Mouse (Mus musculus) stomach, embryonic 14.5 days (tissue): Measurements from ENCODE around the gene Gm2663. TPM values are rescaled to one million over a fixed set of nuclear protein-coding genes. Genes with fewer than 3 reads are reported as not detected.

ENCODE experiments used
- ATAC-seq: fragments of 200-750 bp; cut with Nextera tagmentation; 2 replicates; pipeline ENCODE4 v1.8.0; 2017; ENCODE audit warnings: low read depth, moderate TSS enrichment; ENCODE audit not compliant: insufficient number of reproducible peaks, insufficient read depth, low FRiP score
- H3K27ac ChIP-seq: fragments of 300-500 bp; sonication (generic); 2 replicates; pipeline ENCODE4 v1.5.1; 2014; ENCODE audit warnings: mild to moderate bottlenecking, low read length, moderate library complexity, mixed read lengths
- H3K27me3 ChIP-seq: fragments of 300-500 bp; sonication (generic); 2 replicates; pipeline ENCODE4 v1.6.1; 2014; ENCODE audit warnings: low read length, control low read depth, mixed read lengths; ENCODE audit not compliant: control insufficient read depth, insufficient read depth
- H3K36me3 ChIP-seq: fragments of 300-500 bp; sonication (generic); 2 replicates; pipeline ENCODE4 v1.6.1; 2014; ENCODE audit warnings: mild to moderate bottlenecking, control low read depth, low read length, moderate library complexity, mixed read lengths; ENCODE audit not compliant: control insufficient read depth, insufficient read depth
- H3K4me1 ChIP-seq: fragments of 300-500 bp; sonication (generic); 2 replicates; pipeline ENCODE4 v1.6.1; 2014; ENCODE audit warnings: low read length, control low read depth, mixed read lengths; ENCODE audit not compliant: control insufficient read depth, insufficient read depth
- H3K4me2 ChIP-seq: fragments of 300-500 bp; sonication (generic); replicated peaks from 2 replicates; pipeline ENCODE4 v1.6.1; 2014; ENCODE audit warnings: low read depth, low read length, control low read depth
- H3K4me3 ChIP-seq: fragments of 300-500 bp; sonication (generic); 2 replicates; pipeline ENCODE4 v1.5.1; 2014; ENCODE audit warnings: low read depth, low read length, control low read depth
- H3K9ac ChIP-seq: fragments of 300-500 bp; sonication (generic); replicated peaks from 2 replicates; pipeline ENCODE4 v1.6.1; 2014; ENCODE audit warnings: low read depth, mild to moderate bottlenecking, control low read depth, low read length, moderate library complexity, mixed read lengths
- H3K9me3 ChIP-seq: fragments of 300-500 bp; sonication (generic); 2 replicates; pipeline ENCODE4 v1.6.1; 2016; ENCODE audit warnings: low read depth, low read length, control low read depth; ENCODE audit not compliant: control insufficient read depth
- polyA plus RNA-seq: library from polyadenylated mRNA; unstranded; fragments of >200 nt; fragmentation: Nextera tagmentation; extraction: Ambion mirVana; gene quantifications from 2 replicates; pipeline ENCODE4 v1.2.1, GENCODE M21; 2014

The Gm2663 gene
- polyA plus RNA-seq, 1 experiment from 2014 or later = not detected

DNA sequence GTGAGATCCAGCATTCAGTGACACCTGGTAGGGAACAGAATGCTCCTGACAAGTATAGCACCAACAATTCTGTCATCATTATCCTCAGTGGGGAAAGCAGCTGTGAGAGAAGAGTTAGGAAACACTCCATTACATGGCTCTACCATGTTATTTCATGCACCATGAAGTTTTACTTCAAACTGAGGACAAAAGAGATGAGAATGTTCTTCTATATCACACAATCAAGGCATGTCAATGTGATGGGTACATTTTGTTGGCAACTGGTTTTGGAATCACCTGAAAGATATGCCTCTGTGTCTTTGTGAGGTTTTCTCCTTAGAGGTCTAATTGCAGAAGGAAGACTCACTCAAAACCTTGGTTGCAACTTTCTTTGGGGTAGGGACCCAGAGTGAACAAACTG, 47.5 kb downstream of the Gm2663 start, which contains the start of gene Gm4744:
TSS of gene Gm4744 (minus strand) at position 101 of the 400 bp plus-strand sequence.
- Histone ChIP-seq H3K27ac (no peak within 1 kb of the TSS), H3K4me2 (no peak within 1 kb of the TSS), H3K9ac (no peak within 1 kb of the TSS), H3K36me3 (no peaks in the 10 kb centered on the region), H3K4me1 (no peaks in the 10 kb centered on the region), H3K9me3 (no peaks in the 10 kb centered on the region), H3K4me3 (no peak within 1 kb of the TSS), H3K27me3 (no peaks in the 10 kb centered on the region)
- no peak for ATAC-seq

Other genes starting within 250 kb of the Gm2663 start
- gene Moxd2, start 112.0 kb downstream of the Gm2663 start, polyA plus RNA-seq = not detected in 2 replicates
- gene Prss58, start 99.1 kb downstream of the Gm2663 start, polyA plus RNA-seq = not detected in 2 replicates
- not detected in 2 replicates for gene 1700074P13Rik, start 58.9 kb downstream of the Gm2663 start, polyA plus RNA-seq
- gene Gm4744, start 47.6 kb downstream of the Gm2663 start, polyA plus RNA-seq = not detected in 2 replicates
- gene 1810009J06Rik, start 34.7 kb downstream of the Gm2663 start, polyA plus RNA-seq = not detected in 2 replicates
- not detected in 2 replicates for gene 2210010C04Rik, start 36.0 kb upstream of the Gm2663 start, polyA plus RNA-seq